Mouse (Mus musculus): ENCODE measurements around the gene Dmwd.
"Not testable (repeated sequence)": the region's sequence is repeated elsewhere in the genome, so short reads cannot be mapped to it uniquely, and the experiment has no call there.

The Dmwd gene

GRCm38 (mm10) chr7:19071024-19071423 lies 5.0 kb upstream of the Dmwd start:
- not testable (repeated sequence) for DNase-seq (ENCODE audit: inconsistent ontology term)

DNA sequence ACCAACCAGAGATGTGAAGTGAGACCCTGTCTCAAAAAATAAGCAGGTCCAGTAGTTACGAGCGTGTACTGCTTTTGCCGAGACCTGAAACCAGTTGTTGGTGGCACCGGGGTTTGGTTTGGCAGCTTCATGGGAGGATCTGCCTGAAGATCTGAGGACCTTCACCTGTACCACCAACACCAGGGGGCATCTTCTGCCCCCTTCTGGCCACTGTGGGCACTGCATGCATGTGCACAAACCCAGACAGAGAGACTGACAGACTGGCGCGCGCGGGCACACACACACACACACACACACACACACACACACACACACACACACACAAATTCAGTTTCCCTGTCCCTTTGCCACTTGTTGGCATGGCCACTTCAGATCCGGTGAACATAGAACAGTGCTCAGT lies 2.5 kb upstream of the Dmwd start:
- no peak for DNase-seq (ENCODE audit: inconsistent ontology term)

GRCm38 (mm10) chr7:19074494-19074893 lies 1.5 kb upstream of the Dmwd start:
- no peak for DNase-seq (ENCODE audit: inconsistent ontology term)

GRCm38 (mm10) chr7:19075231-19075630 lies 796 bp upstream of the Dmwd start:
- no peak for DNase-seq (ENCODE audit: inconsistent ontology term)

- DNase-seq (ENCODE audit: inconsistent ontology term): peak; percentile 40
These were observed 562 bp downstream of the Dmwd start for GRCm38 (mm10) chr7:19076586-19076991.

- DNase-seq (ENCODE audit: inconsistent ontology term): no peak
These were observed 1.7 kb downstream of the Dmwd start for GRCm38 (mm10) chr7:19077761-19078160.

DNA sequence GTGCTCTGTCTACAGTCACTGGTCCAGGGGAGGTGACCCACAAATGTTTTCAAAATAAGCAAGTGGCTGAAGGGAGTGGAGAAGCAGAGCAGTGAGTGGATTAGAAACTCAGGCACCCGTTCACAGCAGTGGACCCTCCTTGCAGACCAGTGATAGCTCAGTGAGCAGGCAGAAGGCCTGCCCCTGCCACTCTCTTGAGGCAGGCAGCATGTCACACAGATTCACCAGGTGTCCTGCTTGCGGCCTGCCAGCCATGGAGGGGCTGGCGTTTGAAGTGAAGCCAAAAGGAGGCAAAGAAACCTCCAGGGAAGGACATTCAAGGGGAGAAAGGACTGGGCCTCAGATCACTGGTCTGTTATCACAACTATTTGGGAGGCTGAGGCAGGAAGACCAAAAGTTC lies 2.7 kb downstream of the Dmwd start:
- DNase-seq (ENCODE audit: inconsistent ontology term): no peak

- DNase-seq (ENCODE audit: inconsistent ontology term): no peak
These were observed 4.5 kb downstream of the Dmwd start for GRCm38 (mm10) chr7:19080451-19080950.

- no peak for DNase-seq (ENCODE audit: inconsistent ontology term)
These were observed 6.1 kb downstream of the Dmwd start for GRCm38 (mm10) chr7:19082171-19082570.

- DNase-seq (ENCODE audit: inconsistent ontology term): peak; percentile 37
These were observed 7.1 kb downstream of the Dmwd start for GRCm38 (mm10) chr7:19083096-19083495.

DNA sequence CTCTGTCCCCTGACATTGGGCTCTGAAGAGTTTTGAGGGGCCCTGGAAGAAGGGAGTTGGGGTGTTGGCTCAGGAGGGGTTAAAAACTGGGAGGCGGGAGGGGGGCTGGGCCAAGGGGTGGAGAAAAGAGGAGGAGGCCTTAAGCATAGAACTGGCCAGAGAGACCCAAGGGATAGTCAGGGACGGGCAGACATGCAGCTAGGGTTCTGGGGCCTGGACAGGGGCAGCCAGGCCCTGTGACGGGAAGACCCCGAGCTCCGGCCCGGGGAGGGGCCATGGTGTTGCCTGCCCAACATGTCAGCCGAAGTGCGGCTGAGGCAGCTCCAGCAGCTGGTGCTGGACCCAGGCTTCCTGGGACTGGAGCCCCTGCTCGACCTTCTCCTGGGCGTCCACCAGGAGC lies 7.7 kb downstream of the Dmwd start, which contains the start of gene Dmpk:
TSS of gene Dmpk (plus strand) at position 149 of the 400 bp plus-strand sequence.
- DNase-seq (ENCODE audit: inconsistent ontology term): peak; percentile 49

DNA sequence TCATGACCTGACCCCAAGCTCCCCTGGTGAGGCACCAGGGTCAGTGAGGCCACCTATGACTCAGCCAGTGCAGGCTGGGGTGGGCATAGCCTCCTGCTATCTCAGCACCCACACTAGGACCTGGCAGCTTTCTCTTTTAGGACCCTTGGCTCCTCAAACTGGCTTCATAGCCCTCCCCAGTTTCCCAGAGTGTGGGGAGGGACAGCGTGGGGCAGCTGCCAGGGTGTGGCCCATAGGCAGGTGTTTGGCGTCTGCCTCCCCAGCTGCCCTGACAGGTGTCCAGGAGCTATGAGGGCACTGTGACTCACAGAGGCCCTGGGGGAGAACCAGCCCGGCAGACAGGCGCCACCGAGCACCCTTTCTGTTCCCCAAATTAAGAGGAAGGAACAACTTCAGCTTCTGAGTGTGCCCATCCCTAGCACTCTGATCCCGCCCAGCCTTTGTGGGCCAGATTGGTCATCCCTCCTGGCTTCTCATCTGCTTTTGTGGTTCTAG lies 8.3 kb downstream of the Dmwd start:
- peak; percentile 36 for DNase-seq (ENCODE audit: inconsistent ontology term)

DNA sequence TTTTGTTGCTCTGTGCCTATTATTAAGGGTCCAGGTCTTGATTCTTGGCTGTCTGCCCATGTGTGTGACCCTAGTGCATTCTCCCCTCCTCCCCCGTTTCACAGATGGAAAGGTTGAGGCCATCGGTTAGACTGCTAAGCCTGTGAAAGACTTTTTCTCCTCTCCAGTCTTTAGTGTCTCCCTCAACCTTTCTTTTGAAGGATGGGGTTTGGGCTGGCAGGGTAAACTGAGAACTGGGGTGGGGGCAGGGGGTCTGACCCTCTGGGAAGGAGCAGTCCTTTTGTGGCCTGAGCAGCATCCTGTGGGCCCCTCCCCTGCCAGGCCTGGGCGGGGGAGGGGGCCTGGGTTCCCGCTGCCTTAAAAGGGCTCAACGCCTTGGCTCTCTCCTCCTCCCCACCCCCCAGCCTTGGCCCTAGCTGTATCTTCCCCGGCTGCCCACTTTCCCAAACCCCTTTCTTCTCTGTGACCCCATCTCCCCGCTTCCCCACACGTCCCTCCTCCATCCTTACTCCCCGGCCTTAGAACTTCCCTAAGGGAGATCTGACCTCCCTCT lies 9.0 kb downstream of the Dmwd start:
- no peak for DNase-seq (ENCODE audit: inconsistent ontology term)

DNA sequence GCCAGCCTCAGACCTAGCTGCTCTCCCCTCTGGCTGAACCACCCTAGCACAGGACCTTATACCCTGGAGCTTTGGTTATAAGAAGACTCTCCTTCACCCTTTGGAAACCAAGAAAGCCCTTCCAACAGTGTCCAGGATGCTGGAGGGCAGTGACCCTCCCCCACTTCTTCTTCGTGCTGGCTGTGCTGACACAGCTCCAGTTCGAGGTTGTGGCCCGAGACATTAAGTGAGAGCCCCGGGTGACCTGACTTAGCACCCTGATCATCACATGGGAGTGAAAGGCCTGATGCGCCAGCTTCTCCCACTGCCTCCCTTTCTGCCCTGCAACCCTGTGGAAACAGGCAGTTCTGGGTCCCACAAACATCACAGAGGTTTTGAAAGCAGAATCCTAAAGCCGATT lies 9.5 kb downstream of the Dmwd start:
- no peak for DNase-seq (ENCODE audit: inconsistent ontology term)

GRCm38 (mm10) chr7:19086042-19086441 lies 10.0 kb downstream of the Dmwd start:
- peak; percentile 58 for DNase-seq (ENCODE audit: inconsistent ontology term)

- DNase-seq (ENCODE audit: inconsistent ontology term): no peak
These were observed 10.7 kb downstream of the Dmwd start for GRCm38 (mm10) chr7:19086760-19087159.

- DNase-seq (ENCODE audit: inconsistent ontology term): peak; percentile 62
These were observed 12.8 kb downstream of the Dmwd start for GRCm38 (mm10) chr7:19088813-19089212.

- DNase-seq (ENCODE audit: inconsistent ontology term): no peak
These were observed 15.9 kb downstream of the Dmwd start for GRCm38 (mm10) chr7:19091913-19092312.

DNA sequence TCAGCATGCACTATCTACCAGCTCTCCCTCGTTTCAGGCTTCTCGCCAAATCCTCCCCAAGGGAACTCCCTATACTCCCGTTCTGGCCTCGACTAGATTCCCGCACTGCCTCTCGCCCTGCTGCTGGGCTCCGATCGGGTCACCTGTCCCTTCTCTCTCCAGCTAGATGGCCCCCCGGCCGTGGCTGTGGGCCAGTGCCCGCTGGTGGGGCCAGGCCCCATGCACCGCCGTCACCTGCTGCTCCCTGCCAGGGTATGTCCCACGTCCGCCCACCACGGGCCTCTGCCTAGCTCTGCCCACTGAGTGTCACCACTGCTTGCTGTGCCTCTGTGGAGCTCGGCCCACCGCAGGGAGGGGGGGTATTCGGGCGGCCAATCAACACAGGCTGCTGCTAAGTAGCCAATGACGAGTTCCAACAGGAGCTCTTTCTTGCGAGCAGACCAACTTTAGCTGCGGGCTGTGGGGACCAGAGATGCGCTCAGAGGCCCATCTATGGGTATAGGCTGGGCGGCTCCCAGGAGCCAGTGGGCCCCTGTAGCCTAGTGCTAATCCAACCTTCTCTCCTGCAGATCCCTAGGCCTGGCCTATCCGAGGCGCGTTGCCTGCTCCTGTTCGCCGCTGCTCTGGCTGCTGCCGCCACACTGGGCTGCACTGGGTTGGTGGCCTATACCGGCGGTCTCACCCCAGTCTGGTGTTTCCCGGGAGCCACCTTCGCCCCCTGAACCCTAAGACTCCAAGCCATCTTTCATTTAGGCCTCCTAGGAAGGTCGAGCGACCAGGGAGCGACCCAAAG lies 16.6 kb downstream of the Dmwd start:
- DNase-seq (ENCODE audit: inconsistent ontology term): peak; percentile 95

GRCm38 (mm10) chr7:19093174-19093521 lies 17.1 kb downstream of the Dmwd start:
- DNase-seq (ENCODE audit: inconsistent ontology term): peak; percentile 92

DNA sequence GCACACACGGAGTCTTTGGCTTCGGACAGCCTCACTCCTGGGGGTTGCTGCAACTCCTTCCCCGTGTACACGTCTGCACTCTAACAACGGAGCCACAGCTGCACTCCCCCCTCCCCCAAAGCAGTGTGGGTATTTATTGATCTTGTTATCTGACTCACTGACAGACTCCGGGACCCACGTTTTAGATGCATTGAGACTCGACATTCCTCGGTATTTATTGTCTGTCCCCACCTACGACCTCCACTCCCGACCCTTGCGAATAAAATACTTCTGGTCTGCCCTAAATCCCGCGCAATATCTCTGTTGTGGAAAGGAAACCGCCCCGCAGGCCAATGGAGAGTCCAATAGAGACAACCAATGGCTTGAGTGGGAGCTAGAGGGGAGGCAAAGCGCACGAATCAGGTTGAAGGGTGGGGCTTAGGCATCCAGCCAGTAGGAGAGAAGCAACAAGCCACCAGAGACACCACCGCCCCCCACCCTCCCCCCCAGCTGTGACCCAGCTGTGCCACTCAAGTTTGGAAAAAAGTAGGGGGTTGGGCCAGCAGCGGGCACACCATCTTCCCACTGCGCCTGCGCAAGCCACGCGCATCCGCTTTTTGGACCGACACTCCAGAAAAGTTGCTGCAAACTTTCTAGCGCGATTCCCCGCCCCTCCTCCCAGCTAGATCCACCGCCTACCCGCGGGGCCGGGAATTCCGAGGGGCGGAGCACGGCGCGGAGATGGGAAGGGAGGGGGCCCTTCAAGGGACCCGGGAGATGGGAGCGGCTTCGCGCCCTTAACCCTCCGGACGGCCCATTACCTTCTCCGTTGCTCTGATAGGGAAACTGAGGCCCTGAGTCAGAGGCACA lies 17.7 kb downstream of the Dmwd start:
- DNase-seq (ENCODE audit: inconsistent ontology term): peak; percentile 98

DNA sequence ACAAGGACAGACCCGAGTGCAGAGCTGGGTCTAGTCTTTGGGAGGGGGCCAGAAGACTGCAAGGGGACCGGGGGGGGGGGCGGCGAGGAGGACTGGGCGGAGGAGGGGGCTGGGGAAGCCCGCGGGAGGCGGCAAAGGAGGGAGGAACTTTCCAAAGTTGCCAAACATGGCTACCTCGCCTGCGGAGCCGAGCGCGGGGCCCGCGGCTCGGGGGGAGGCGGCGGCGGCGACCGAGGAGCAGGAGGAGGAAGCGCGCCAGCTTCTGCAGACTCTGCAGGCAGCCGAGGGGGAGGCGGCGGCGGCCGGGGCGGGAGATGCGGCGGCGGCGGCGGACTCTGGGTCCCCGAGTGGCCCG lies 18.4 kb downstream of the Dmwd start, which contains the start of gene Six5:
TSS of gene Six5 (plus strand) at position 124 of the 355 bp plus-strand sequence.
- peak; percentile 68 for DNase-seq (ENCODE audit: inconsistent ontology term)

Measured in Muller cell, postnatal 12 days (primary cell).